In the genomic region with DNA sequence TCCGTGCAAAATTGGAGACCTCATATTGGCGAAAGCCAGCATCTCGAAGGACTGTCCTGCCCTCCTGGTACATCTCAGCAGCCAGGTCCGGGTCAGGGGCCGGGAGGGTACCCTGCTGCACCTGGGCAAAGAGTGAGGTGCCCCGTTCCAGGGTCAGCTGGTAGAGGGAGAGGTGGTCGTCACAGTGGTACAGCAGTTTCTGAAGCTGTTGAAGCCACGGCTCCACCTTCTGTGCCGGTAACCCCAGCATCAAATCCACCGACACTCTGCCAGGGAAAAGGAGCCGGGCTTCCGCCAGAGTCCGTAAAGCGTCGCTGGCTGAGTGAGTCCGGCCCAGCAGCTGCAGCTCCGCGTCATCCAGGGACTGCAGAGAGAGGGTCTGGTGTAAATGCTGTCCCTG, we compare ENCODE assay signal across 8 mouse cellular contexts. TPM values are rescaled to one million over a fixed set of nuclear protein-coding genes. Genes with fewer than 3 reads are reported as not detected.
DNase-seq lines count a peak whose midpoint lies in the region; ATAC-seq and TF ChIP-seq lines count a peak whose summit lies in the region.

No protein-coding gene starts in this region.

- H3K27me3 ChIP-seq in embryonic facial prominence, embryonic 12.5 days: no peaks in the 10 kb centered on the region
- no peaks in the 10 kb centered on the region for H3K27me3 ChIP-seq in midbrain, postnatal 0 days (ENCODE audit: insufficient read depth, low read length)

- ATAC-seq in embryonic facial prominence, embryonic 12.5 days (ENCODE audit: insufficient number of reproducible peaks, insufficient read depth, low FRiP score, low TSS enrichment): no peak
- ATAC-seq in midbrain, postnatal 0 days (ENCODE audit: low FRiP score): no peak

- H3K4me2 ChIP-seq in embryonic facial prominence, embryonic 12.5 days (replicated peaks): peak overlapping the region; percentile 33
- peak overlapping the region; percentile 2; the same call in 1 of the 2 replicates for H3K4me2 ChIP-seq in midbrain, postnatal 0 days (ENCODE audit: low read depth, low read length, poor library complexity, severe bottlenecking)

- H3K36me3 ChIP-seq in embryonic facial prominence, embryonic 12.5 days: 0 out of 2 replicates have a peak, but pooled peaks cover 10% of the 10 kb centered on the region
- H3K36me3 ChIP-seq in midbrain, postnatal 0 days (ENCODE audit: insufficient read depth, low read length): peaks cover 4% of the 10 kb centered on the region; the same call in 1 of the 2 replicates

- no peaks in the 10 kb centered on the region for H3K9me3 ChIP-seq in embryonic facial prominence, embryonic 12.5 days
- H3K9me3 ChIP-seq in midbrain, postnatal 0 days (ENCODE audit: low read length): no peaks in the 10 kb centered on the region

- whole genome bisulfite sequencing in embryonic facial prominence, embryonic 12.5 days: 45% methylated on average over 18 of the region's 18 CpGs
- 50% methylated on average over 18 of the region's 18 CpGs for WGBS in midbrain, postnatal 0 days

- intact Hi-C loops in left cerebral cortex, postnatal 36 days (cut with DNase I): loop anchor here (5.0 kb wide), 1 partner anchor 202 kb away; no protein-coding TSS in a partner anchor
- intact Hi-C loops in left cerebral cortex, postnatal 4 days (cut with DNase I): loop anchor here (5.0 kb wide), 1 partner anchor 77 kb away; no protein-coding TSS in a partner anchor

- peak; percentile 21 to 45 for DNase-seq in left cerebral cortex, postnatal 36 days (ENCODE audit: low spot score in 2 of 2)
- no peak for DNase-seq in left cerebral cortex, postnatal 4 days
- peak; percentile 37 for DNase-seq in heart, postnatal 4 days
- no peak for DNase-seq in midbrain, postnatal 0 days (ENCODE audit: low spot score)
- DNase-seq in embryo, embryonic 10 days (ENCODE audit: low spot score): no peak
- DNase-seq in embryo, embryonic 9.5 days (ENCODE audit: extremely low spot score): no peak
- no peak for DNase-seq in right cerebral cortex, adult 2 months (ENCODE audit: low spot score in 2 of 2)

- 0 out of 2 replicates have a peak overlapping the region, but pooled peaks have one; percentile 27 for H3K9ac ChIP-seq in embryonic facial prominence, embryonic 12.5 days
- H3K9ac ChIP-seq in midbrain, postnatal 0 days (replicated peaks; ENCODE audit: low read length, poor library complexity, severe bottlenecking): no peak overlapping the region

- H3K4me1 ChIP-seq in embryonic facial prominence, embryonic 12.5 days: peaks cover 14% of the 10 kb centered on the region; the same call in 1 of the 2 replicates
- no peaks in the 10 kb centered on the region; the same call in 1 of the 2 replicates for H3K4me1 ChIP-seq in midbrain, postnatal 0 days (ENCODE audit: insufficient read depth, low read length)

- no peak overlapping the region for H3K27ac ChIP-seq in embryonic facial prominence, embryonic 12.5 days
- H3K27ac ChIP-seq in midbrain, postnatal 0 days (ENCODE audit: low read depth, low read length): no peak overlapping the region

- TF ChIP-seq CTCF in midbrain, postnatal 0 days (IDR thresholded peaks at IDR 0.05): no peak

- 0 out of 2 replicates have a peak overlapping the region, but pooled peaks have one; percentile 7 for H3K4me3 ChIP-seq in embryonic facial prominence, embryonic 12.5 days
- no peak overlapping the region for H3K4me3 ChIP-seq in midbrain, postnatal 0 days (ENCODE audit: low read depth, low read length)

RNA-seq across cellular contexts. Expression of a gene that starts 4.6 kb away (rescaled TPM):
- 10 to 100 TPM; 15.2 to 15.9 TPM for total RNA-seq in left cerebral cortex, postnatal 36 days (2021)
- total RNA-seq in left cerebral cortex, postnatal 4 days (2021): 10 to 100 TPM; 17.3 to 19.5 TPM
- polyA plus RNA-seq in embryonic facial prominence, embryonic 12.5 days (2016; fragmentation: Nextera tagmentation; extraction: Ambion mirVana): 5.0 and 5.7 TPM in 2 replicates
- total RNA-seq in heart, postnatal 4 days (2021): 10 to 100 TPM; 12.3 to 13.0 TPM
- 12.6 and 19.5 TPM in 2 replicates for total RNA-seq in midbrain, postnatal 0 days (2014; rRNA removed)
- polyA plus RNA-seq in midbrain, postnatal 0 days (2015; fragmentation: Nextera tagmentation; extraction: Ambion mirVana): 11.5 and 13.5 TPM in 2 replicates

RNA-seq across cellular contexts. Expression of a gene that starts 20.4 kb away (rescaled TPM):
- total RNA-seq in left cerebral cortex, postnatal 36 days (2021): under 1 TPM in 1 of 2 experiments, not detected in 1; 0.20 TPM
- under 1 TPM in 1 of 2 experiments, not detected in 1; 0.22 TPM for total RNA-seq in left cerebral cortex, postnatal 4 days (2021)
- 2.0 and 3.6 TPM in 2 replicates for polyA plus RNA-seq in embryonic facial prominence, embryonic 12.5 days (2016; fragmentation: Nextera tagmentation; extraction: Ambion mirVana)
- total RNA-seq in heart, postnatal 4 days (2021): under 1 TPM; 0.61 to 0.62 TPM
- 0.11 TPM in 1 of 2 replicates, not detected in the other for total RNA-seq in midbrain, postnatal 0 days (2014; rRNA removed)
- polyA plus RNA-seq in midbrain, postnatal 0 days (2015; fragmentation: Nextera tagmentation; extraction: Ambion mirVana): 0.85 and 0.87 TPM in 2 replicates

RNA-seq across cellular contexts. Expression of a gene that starts 22.9 kb away (rescaled TPM):
- 1 to 10 TPM; 5.5 to 7.7 TPM for total RNA-seq in left cerebral cortex, postnatal 36 days (2021)
- total RNA-seq in left cerebral cortex, postnatal 4 days (2021): 1 to 10 TPM in 1 of 2 experiments, under 1 TPM in 1; 0.82 to 2.2 TPM
- polyA plus RNA-seq in embryonic facial prominence, embryonic 12.5 days (2016; fragmentation: Nextera tagmentation; extraction: Ambion mirVana): 2.5 and 3.7 TPM in 2 replicates
- total RNA-seq in heart, postnatal 4 days (2021): 1 to 10 TPM; 5.9 to 6.3 TPM
- total RNA-seq in midbrain, postnatal 0 days (2014; rRNA removed): 3.2 and 4.4 TPM in 2 replicates
- 1.2 and 2.0 TPM in 2 replicates for polyA plus RNA-seq in midbrain, postnatal 0 days (2015; fragmentation: Nextera tagmentation; extraction: Ambion mirVana)

RNA-seq across cellular contexts. Expression of a gene that starts 44.6 kb away (rescaled TPM):
- total RNA-seq in left cerebral cortex, postnatal 36 days (2021): 1 to 10 TPM in 1 of 2 experiments, under 1 TPM in 1; 0.77 to 1.4 TPM
- total RNA-seq in left cerebral cortex, postnatal 4 days (2021): 1 to 10 TPM; 1.3 to 1.5 TPM
- polyA plus RNA-seq in embryonic facial prominence, embryonic 12.5 days (2016; fragmentation: Nextera tagmentation; extraction: Ambion mirVana): 2.7 and 4.2 TPM in 2 replicates
- 10 to 100 TPM; 31.3 to 34.3 TPM for total RNA-seq in heart, postnatal 4 days (2021)
- 1.1 and 5.0 TPM in 2 replicates for total RNA-seq in midbrain, postnatal 0 days (2014; rRNA removed)
- polyA plus RNA-seq in midbrain, postnatal 0 days (2015; fragmentation: Nextera tagmentation; extraction: Ambion mirVana): 0.92 and 1.4 TPM in 2 replicates

RNA-seq across cellular contexts. Expression of a gene that starts 57.2 kb away (rescaled TPM):
- 10 to 100 TPM; 14.8 to 16.7 TPM for total RNA-seq in left cerebral cortex, postnatal 36 days (2021)
- 10 to 100 TPM in 1 of 2 experiments, 1 to 10 TPM in 1; 9.1 to 10.3 TPM for total RNA-seq in left cerebral cortex, postnatal 4 days (2021)
- polyA plus RNA-seq in embryonic facial prominence, embryonic 12.5 days (2016; fragmentation: Nextera tagmentation; extraction: Ambion mirVana): 5.5 and 5.9 TPM in 2 replicates
- total RNA-seq in heart, postnatal 4 days (2021): 10 to 100 TPM; 29.8 to 30.4 TPM
- total RNA-seq in midbrain, postnatal 0 days (2014; rRNA removed): 3.9 and 6.6 TPM in 2 replicates
- polyA plus RNA-seq in midbrain, postnatal 0 days (2015; fragmentation: Nextera tagmentation; extraction: Ambion mirVana): 1.7 and 1.9 TPM in 2 replicates

Comparison
In these comparisons a context has a peak if more than half of its experiments do, and no peak if none do; other contexts are left out.
1. DNase-seq: peak in left cerebral cortex, postnatal 36 days (2 of 2) and heart, postnatal 4 days (single experiment); none in left cerebral cortex, postnatal 4 days (single experiment), midbrain, postnatal 0 days (single experiment), embryo, embryonic 10 days (single experiment), embryo, embryonic 9.5 days (single experiment) and right cerebral cortex, adult 2 months (0 of 2).